Mouse (Mus musculus): ENCODE data around the gene Rnf41.

Rnf41 gene

GRCm38 (mm10) chr10:128487861-128488712, 76.6 kb downstream of the Rnf41 start:
- DNase-seq (ENCODE audit: low spot score): no peak

GRCm38 (mm10) chr10:128488776-128489175, 77.3 kb downstream of the Rnf41 start:
- no peak for DNase-seq (ENCODE audit: low spot score)

GRCm38 (mm10) chr10:128489380-128489779, 77.9 kb downstream of the Rnf41 start:
- DNase-seq (ENCODE audit: low spot score): no peak

GRCm38 (mm10) chr10:128489785-128490184, 78.3 kb downstream of the Rnf41 start:
- DNase-seq (ENCODE audit: low spot score): no peak

- no peak for DNase-seq (ENCODE audit: low spot score)
These were observed 78.8 kb downstream of the Rnf41 start for GRCm38 (mm10) chr10:128490232-128490631.

GRCm38 (mm10) chr10:128490912-128491311, 79.5 kb downstream of the Rnf41 start:
- DNase-seq (ENCODE audit: low spot score): no peak
